Mouse (Mus musculus) thymus, adult 2 months (tissue): Measurements from ENCODE around the gene D5Ertd579e. TPM values are rescaled to one million over a fixed set of nuclear protein-coding genes. Genes with fewer than 3 reads are reported as not detected.

Experiments
- DNase-seq: peaks from one replicate; pipeline ENCODE4 v3.0.0; 2021
- H3K27ac ChIP-seq: fragments of 200-500 bp; 2 replicates; pipeline ENCODE4 v1.5.1; 2012; ENCODE audit warnings: low read length, control low read depth; ENCODE audit not compliant: control insufficient read depth, insufficient read depth
- H3K27me3 ChIP-seq: fragments of 200-500 bp; 2 replicates; pipeline ENCODE4 v1.6.1; 2012; ENCODE audit warnings: mild to moderate bottlenecking, low read length, moderate library complexity, mixed read lengths; ENCODE audit not compliant: control insufficient read depth, insufficient read depth
- H3K36me3 ChIP-seq: fragments of 200-500 bp; 2 replicates; pipeline ENCODE4 v1.6.1; 2012; ENCODE audit warnings: mild to moderate bottlenecking, low read length, moderate library complexity; ENCODE audit not compliant: control insufficient read depth, insufficient read depth
- H3K4me1 ChIP-seq: fragments of 200-500 bp; replicated peaks from 2 replicates; pipeline ENCODE4 v1.6.1; 2012; ENCODE audit warnings: low read length; ENCODE audit not compliant: control insufficient read depth, insufficient read depth
- H3K4me3 ChIP-seq: fragments of 200-500 bp; 2 replicates; pipeline ENCODE4 v1.5.1; 2012; ENCODE audit warnings: mild to moderate bottlenecking, low read length, control low read depth, moderate library complexity; ENCODE audit not compliant: control insufficient read depth, insufficient read depth
- CTCF ChIP-seq: fragments of 200-500 bp; IDR thresholded peaks from 2 replicates; pipeline ENCODE4 v1.5.1; 2012; ENCODE audit warnings: mild to moderate bottlenecking, control low read depth, low read length, moderate library complexity, borderline replicate concordance; ENCODE audit not compliant: control insufficient read depth, poor library complexity, insufficient read depth; ENCODE audit errors: extremely low read depth
- POLR2A ChIP-seq: fragments of 200-500 bp; IDR thresholded peaks from 2 replicates; pipeline ENCODE4 v1.6.1; 2012; ENCODE audit warnings: mild to moderate bottlenecking, low read length, control low read depth, moderate library complexity; ENCODE audit not compliant: control insufficient read depth, poor library complexity, insufficient read depth; ENCODE audit errors: extremely low read depth
- WGBS: fragments of 180-500 bp; shearing (Covaris S2); methylation state at CpG from one replicate; pipeline ENCODE4 v1.1.7; 2018; 5-methylcytosine and 5-hydroxymethylcytosine counted together
- polyA plus RNA-seq: library from polyadenylated mRNA; depleted of rRNA; stranded (reverse); fragments of >200 nt; gene quantifications from 2 replicates; pipeline ENCODE4 v1.2.3, GENCODE M21; 2012; rRNA removed

The D5Ertd579e gene
- 22.9 and 26.8 TPM in 2 replicates for polyA plus RNA-seq

DNA sequence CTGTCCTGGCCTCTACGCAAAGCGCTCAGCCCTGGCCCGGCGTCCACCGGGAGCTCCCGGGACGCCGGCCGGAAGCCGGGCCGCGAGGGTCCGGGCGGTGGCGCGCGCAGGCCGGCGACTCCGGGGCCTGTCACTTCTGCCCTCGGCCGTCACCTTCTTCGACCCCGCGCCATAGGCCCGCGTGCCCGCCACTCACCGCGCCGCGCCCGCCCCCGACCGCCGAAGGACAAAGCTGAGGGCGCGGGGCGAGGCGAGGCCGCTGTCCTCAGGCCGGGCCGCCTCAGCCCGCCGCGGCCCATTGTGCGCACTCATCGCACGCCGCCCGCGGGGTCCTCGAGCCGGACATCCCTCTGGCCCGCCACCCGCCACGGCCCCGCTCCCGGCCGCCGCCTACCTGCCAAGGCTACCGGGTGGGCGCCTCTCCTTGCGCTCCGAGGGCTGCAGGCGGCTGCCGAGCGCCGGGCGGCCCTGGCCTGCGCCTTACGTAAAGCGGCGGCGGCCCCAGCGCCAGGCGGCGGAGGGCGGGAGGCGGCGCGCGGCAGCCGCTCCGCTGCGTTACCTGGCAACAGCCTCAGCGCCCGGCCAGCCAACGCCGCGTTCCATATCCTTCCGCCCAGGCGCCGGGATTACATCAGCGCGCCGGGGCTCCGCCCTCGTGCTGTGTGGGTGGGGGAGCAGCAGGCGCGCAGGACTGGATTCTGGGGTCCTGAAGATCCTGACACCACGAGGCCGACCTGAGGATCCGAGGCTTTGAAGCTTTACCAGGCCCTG, at the start of gene D5Ertd579e:
Gene D5Ertd579e, minus strand, starts transcription at position 564 of the 771 bp plus-strand sequence.
- Histone ChIP-seq H3K4me3 (peak within 1 kb of the TSS; percentile 75), H3K36me3 (no peaks in the 10 kb centered on the region), H3K4me1 (peaks cover 7% of the 10 kb centered on the region), H3K27me3 (no peaks in the 10 kb centered on the region), H3K27ac (no peak within 1 kb of the TSS)
- peak; percentile 92 for DNase-seq
- WGBS = under 1% methylated on average over 104 of the region's 104 CpGs
- TF ChIP-seq CTCF (peak; percentile 9; the same call in 1 of the 2 replicates), POLR2A (no peak)

DNA sequence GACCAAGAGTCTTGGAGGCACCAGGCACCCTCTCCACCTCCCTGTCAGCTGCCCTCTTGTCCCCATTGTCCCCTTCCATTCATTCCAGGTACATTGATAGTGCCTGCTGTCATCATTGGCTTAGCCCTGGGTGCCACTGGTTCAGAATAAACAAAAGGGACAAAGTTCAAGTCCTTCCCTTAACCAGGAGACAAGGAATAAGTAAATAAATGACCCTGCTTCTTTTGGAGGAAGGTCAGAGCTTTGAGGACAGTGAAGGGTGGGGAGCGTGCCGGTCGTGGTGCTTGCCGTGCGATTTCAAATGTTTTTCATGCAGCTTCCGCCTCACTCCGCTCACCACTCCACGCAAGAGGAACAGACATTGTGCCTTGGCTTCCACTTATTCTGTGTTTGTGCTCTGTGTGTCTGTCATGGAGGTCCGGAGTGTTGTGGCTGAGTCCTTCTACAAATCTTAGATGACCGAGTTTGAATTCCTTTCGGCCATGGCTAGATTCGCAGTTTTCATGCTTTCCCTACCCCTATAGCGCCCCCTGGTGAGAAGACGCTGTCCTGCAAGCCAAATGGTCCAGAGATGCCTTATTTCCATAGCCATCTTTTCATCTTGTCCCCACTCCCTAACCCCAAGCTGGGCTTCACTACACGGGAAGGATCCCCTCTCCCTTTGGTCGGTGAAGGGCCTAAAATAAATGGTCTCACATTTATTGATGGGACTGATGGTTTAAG, 46.5 kb upstream of the D5Ertd579e start:
- TF ChIP-seq CTCF (peak; percentile 37; the same call in 1 of the 2 replicates), POLR2A (no peak)
- peak; percentile 83 for DNase-seq
- H3K27ac ChIP-seq = no peak overlapping the region
- peaks cover 3% of the 10 kb centered on the region; the same call in 1 of the 2 replicates for H3K4me1 ChIP-seq
- WGBS = 40% methylated on average over 16 of the region's 16 CpGs
- no peaks in the 10 kb centered on the region for H3K36me3 ChIP-seq
- H3K4me3 ChIP-seq = no peak overlapping the region
- no peaks in the 10 kb centered on the region for H3K27me3 ChIP-seq

DNA sequence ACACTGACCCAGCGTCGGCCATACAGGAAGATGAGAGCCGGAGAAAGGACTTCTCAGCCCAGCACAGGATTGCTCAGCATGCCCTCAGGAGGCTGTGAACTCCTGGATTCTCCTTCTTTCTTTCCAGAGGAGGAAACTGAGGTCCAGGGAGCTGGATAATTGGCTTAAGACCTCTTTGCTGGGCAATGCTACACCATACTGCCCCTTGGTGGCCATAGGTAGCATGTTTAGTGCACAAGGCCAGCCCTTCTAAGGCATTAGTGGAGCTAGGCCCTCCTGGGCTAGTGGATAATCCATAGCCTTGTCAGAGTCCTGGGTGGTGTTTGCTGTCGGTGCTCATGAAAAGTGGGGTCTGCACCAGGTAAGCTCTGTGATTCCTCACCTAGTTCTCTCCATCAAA, 44.0 kb upstream of the D5Ertd579e start:
- DNase-seq = no peak
- 82% methylated on average over 4 of the region's 4 CpGs for WGBS
- no peak for TF ChIP-seq POLR2A
- no peak for TF ChIP-seq CTCF
- Histone ChIP-seq H3K4me1 (no peaks in the 10 kb centered on the region), H3K27me3 (no peaks in the 10 kb centered on the region), H3K4me3 (no peak overlapping the region), H3K36me3 (no peaks in the 10 kb centered on the region), H3K27ac (no peak overlapping the region)

DNA sequence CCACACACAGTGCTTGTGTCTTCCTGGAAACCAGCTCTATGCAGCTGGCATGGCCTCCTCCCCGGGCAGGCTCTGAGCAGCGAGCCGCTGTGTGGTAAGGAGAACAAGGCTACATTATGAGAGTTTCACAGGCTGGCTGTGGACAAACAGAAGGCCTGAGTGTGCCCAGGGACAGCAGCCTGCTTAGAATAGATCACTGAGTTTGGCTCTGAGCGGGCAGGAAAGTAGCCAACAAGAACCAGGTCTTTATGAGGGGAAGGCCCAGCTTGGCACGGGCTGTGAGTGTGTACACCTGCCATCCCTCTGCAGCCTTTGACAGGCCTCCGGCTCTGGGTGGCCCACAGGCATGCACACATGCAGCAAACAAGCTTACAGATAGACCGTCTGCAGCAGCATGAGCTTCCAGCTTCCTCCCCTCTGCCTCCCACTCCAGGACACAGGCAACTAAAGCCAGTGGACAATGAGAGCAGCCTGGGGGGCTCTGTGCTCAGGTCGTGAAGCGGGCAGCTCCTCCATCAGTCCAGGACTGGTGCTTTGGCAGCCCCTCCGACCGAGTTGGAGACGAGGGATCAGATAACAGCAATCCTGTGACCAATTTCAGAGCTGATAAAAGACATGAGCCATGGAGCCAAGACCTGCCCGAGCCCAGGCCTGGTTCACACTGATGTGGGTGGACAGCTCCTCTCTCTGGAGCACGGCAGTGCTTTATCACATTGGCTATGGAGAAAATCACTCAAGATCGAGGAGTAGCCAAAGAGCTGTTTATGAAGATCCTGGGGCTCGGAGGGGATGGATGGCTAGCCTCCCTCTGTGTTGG, 43.2 kb upstream of the D5Ertd579e start:
- no peaks in the 10 kb centered on the region for H3K36me3 ChIP-seq
- H3K27ac ChIP-seq = no peak overlapping the region
- H3K4me3 ChIP-seq = no peak overlapping the region
- no peaks in the 10 kb centered on the region for H3K27me3 ChIP-seq
- DNase-seq = no peak
- WGBS = 94% methylated on average over 16 of the region's 16 CpGs
- TF ChIP-seq POLR2A = no peak
- no peaks in the 10 kb centered on the region for H3K4me1 ChIP-seq

DNA sequence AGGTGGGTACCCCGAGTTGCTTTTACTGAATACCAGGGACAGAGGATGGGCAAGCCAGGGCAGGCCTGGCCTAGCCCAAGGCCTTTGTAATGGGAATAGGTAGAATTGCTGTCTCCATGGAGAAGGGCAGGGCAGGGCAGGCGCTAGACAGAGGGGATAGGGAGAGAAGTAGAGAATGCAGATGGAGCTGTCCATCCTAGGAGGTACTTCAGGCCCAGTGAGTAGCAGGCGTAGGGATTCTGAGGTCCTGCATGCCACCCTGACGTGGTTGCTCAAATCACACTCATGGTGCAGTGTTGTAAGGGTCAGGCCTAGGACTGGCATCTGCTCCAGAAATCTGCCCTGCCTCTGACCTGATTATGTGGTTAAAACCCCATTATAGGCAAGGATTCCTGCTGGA, 41.9 kb upstream of the D5Ertd579e start:
- H3K36me3 ChIP-seq = no peaks in the 10 kb centered on the region
- no peak overlapping the region for H3K4me3 ChIP-seq
- no peak overlapping the region for H3K27ac ChIP-seq
- no peak for TF ChIP-seq CTCF
- no peak for TF ChIP-seq POLR2A
- WGBS = 87% methylated on average over 4 of the region's 4 CpGs
- H3K4me1 ChIP-seq = no peaks in the 10 kb centered on the region
- no peak for DNase-seq
- no peaks in the 10 kb centered on the region for H3K27me3 ChIP-seq

DNA sequence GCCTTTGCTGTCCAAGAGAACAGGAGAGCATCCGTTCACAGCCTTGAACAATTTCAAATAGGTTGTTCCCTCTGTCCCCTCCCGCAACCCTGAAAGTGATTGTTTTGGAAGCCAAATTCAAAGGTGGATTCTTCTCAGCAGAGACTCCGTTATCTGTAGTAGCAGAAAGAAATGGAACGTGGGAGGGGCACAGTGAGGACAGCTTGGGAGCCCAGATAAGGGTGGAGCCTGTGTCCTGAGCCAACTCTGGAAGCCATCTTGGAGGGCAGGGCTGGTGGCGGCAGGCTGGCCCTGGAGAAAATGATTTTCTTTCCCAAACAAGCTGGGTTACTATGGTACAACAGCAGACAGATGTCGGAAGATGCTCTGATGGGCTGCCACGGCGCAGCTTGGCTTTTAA, 40.2 kb upstream of the D5Ertd579e start:
- WGBS = 85% methylated on average over 8 of the region's 8 CpGs
- no peak for TF ChIP-seq POLR2A
- TF ChIP-seq CTCF = no peak
- Histone ChIP-seq H3K27me3 (no peaks in the 10 kb centered on the region), H3K4me3 (no peak overlapping the region), H3K27ac (no peak overlapping the region), H3K4me1 (no peaks in the 10 kb centered on the region), H3K36me3 (no peaks in the 10 kb centered on the region)
- no peak for DNase-seq
